Mouse (Mus musculus) liver, postnatal 0 days (tissue): ENCODE results near the gene Rpain. TPM values are rescaled to one million over a fixed set of nuclear protein-coding genes. Genes with fewer than 3 reads are reported as not detected.
A peak's percentile ranks its signal among the peaks of the same experiment; 100 is the strongest.

Experiments used
- ATAC-seq: fragments of 200-750 bp; cut with Nextera tagmentation; 2 replicates; pipeline ENCODE4 v1.8.0; 2017; ENCODE audit warnings: mild to moderate bottlenecking, moderate library complexity
- DNase-seq: peaks from one replicate; pipeline ENCODE4 v3.0.0-alpha.2; 2016
- H3K27ac ChIP-seq: fragments of 300-500 bp; sonication (generic); 2 replicates; pipeline ENCODE4 v1.5.1; 2014; ENCODE audit warnings: antibody characterized with exemption, moderate library complexity, mild to moderate bottlenecking, low read depth
- H3K27me3 ChIP-seq: fragments of 300-500 bp; sonication (generic); 2 replicates; pipeline ENCODE4 v1.6.1; 2014; ENCODE audit warnings: low read length, control low read depth, mixed read lengths; ENCODE audit not compliant: insufficient read depth
- H3K36me3 ChIP-seq: fragments of 300-500 bp; sonication (generic); replicated peaks from 2 replicates; pipeline ENCODE4 v1.6.1; 2014; ENCODE audit warnings: mild to moderate bottlenecking, control low read depth, low read length, moderate library complexity, mixed read lengths; ENCODE audit not compliant: insufficient read depth
- H3K4me1 ChIP-seq: fragments of 300-500 bp; sonication (generic); 2 replicates; pipeline ENCODE4 v1.6.1; 2014; ENCODE audit warnings: antibody characterized with exemption, mild to moderate bottlenecking, control low read depth; ENCODE audit not compliant: insufficient read depth
- H3K4me2 ChIP-seq: fragments of 300-500 bp; sonication (generic); 2 replicates; pipeline ENCODE4 v1.6.1; 2014; ENCODE audit warnings: low read depth, mild to moderate bottlenecking, low read length, moderate library complexity, mixed read lengths
- H3K4me3 ChIP-seq: fragments of 300-500 bp; sonication (generic); 2 replicates; pipeline ENCODE4 v1.5.1; 2014; ENCODE audit warnings: low read depth, low read length
- H3K9ac ChIP-seq: fragments of 300-500 bp; sonication (generic); replicated peaks from 2 replicates; pipeline ENCODE4 v1.6.1; 2014; ENCODE audit warnings: mild to moderate bottlenecking, moderate library complexity
- H3K9me3 ChIP-seq: fragments of 300-500 bp; sonication (generic); 2 replicates; pipeline ENCODE4 v1.6.1; 2016; ENCODE audit warnings: mild to moderate bottlenecking, control low read depth, low read length, mixed read lengths
- CTCF ChIP-seq: sonication (generic); IDR thresholded peaks from 2 replicates; pipeline ENCODE4 v1.5.1; 2016; ENCODE audit warnings: antibody characterized with exemption, low read depth
- EP300 ChIP-seq: IDR thresholded peaks from 2 replicates; pipeline ENCODE4 v1.6.1; 2016; ENCODE audit warnings: antibody characterized with exemption, low read depth, mild to moderate bottlenecking
- WGBS: fragments of 180-500 bp; shearing (Covaris S2); extraction: QIAGEN DNeasy Blood & Tissue Kit; methylation state at CpG from one replicate; pipeline ENCODE4 v1.1.7; 2014; ENCODE audit not compliant: insufficient replicate concordance; 5-methylcytosine and 5-hydroxymethylcytosine counted together
- polyA plus RNA-seq: library from polyadenylated mRNA; unstranded; fragments of >200 nt; fragmentation: Nextera tagmentation; extraction: Ambion mirVana; gene quantifications from 2 replicates; pipeline ENCODE4 v1.2.1, GENCODE M21; 2015

The Rpain gene
- polyA plus RNA-seq, 1 experiment from 2014 or later, result 51.7 TPM

DNA sequence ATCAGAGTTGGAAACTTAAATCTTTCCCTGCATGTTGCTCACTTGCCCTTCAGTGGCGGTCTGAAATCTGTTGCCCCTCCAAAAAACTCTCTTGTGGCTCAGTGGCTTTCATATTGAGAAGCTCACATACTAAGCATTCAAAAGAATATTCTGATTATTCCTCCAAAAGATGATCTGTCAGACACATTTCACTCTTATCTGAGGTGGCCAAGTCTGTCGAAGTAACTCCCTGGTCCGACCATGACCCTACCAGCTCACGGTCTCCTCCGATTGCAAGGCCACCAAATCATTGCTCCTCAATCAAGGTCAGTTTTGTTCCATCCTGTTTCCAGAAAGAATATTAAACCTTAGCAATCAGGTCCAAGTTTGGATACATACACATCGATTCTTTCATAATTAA is 37.0 kb downstream of the Rpain start:
- no peak for DNase-seq
- peaks cover 11% of the 10 kb centered on the region for H3K4me1 ChIP-seq
- 86% methylated on average over 6 of the region's 6 CpGs for WGBS
- no peak overlapping the region for H3K4me2 ChIP-seq
- no peak overlapping the region for H3K4me3 ChIP-seq
- TF ChIP-seq CTCF (no peak), EP300 (no peak)
- H3K27me3 ChIP-seq, result no peaks in the 10 kb centered on the region
- no peak overlapping the region for H3K27ac ChIP-seq
- no peak for ATAC-seq
- no peak overlapping the region for H3K9ac ChIP-seq
- H3K36me3 ChIP-seq, result peaks cover 42% of the 10 kb centered on the region
- no peaks in the 10 kb centered on the region for H3K9me3 ChIP-seq

DNA sequence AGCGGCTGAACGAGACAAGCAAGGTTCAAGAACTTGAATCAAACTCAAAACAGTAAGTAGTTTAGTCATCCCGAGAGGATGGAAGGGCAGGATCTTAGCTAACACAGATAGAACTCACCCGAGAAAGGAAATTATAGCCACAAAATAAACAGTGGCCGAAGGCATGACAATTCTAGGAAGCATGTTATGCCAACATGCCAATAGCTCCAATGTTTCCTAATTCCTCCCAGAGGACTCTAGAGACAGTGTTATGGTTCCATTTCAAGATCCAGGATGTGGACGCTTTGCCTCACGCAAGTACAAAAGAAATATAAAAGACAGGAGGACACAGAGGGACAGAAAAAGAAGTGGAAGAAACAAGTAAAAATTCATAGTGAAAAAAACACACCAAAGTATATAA is 37.8 kb downstream of the Rpain start:
- no peaks in the 10 kb centered on the region for H3K9me3 ChIP-seq

DNA sequence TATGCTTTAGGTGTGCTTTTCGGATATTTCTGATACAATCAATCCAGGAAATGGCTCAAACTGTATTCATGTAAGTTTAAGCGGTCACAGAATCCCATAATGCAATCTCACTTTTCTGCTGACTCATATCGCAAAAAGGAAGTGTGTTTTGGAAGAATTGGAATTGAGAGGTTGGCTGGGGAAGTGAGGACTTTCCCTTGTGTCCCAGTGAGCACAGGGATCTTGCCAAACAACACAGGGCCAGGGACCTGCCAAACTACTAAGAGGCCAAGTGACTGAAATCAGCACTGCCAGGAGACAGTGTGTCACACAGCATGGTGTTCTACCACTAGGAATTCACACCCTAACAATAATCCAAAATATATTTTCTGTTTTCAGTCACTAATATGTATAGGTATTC is 38.3 kb downstream of the Rpain start:
- Histone ChIP-seq H3K4me1 (peaks cover under 1% of the 10 kb centered on the region), H3K27me3 (no peaks in the 10 kb centered on the region), H3K4me3 (no peak overlapping the region), H3K9ac (no peak overlapping the region), H3K27ac (no peak overlapping the region), H3K36me3 (peaks cover 52% of the 10 kb centered on the region), H3K9me3 (no peaks in the 10 kb centered on the region), H3K4me2 (no peak overlapping the region)
- ATAC-seq, result no peak
- TF ChIP-seq EP300 (no peak), CTCF (no peak)
- 67% methylated on average over 3 of the region's 3 CpGs for WGBS
- DNase-seq, result no peak

More for the DNA sequence above, 37.8 kb downstream of the Rpain start:
- no peaks in the 10 kb centered on the region for H3K27me3 ChIP-seq
- DNase-seq, result no peak
- WGBS, result 80% methylated on average over 7 of the region's 7 CpGs
- H3K36me3 ChIP-seq, result peaks cover 49% of the 10 kb centered on the region
- peaks cover 5% of the 10 kb centered on the region for H3K4me1 ChIP-seq
- no peak for ATAC-seq
- no peak overlapping the region for H3K4me2 ChIP-seq
- H3K9ac ChIP-seq, result no peak overlapping the region
- TF ChIP-seq CTCF, result no peak
- no peak overlapping the region for H3K27ac ChIP-seq
- H3K4me3 ChIP-seq, result no peak overlapping the region

DNA sequence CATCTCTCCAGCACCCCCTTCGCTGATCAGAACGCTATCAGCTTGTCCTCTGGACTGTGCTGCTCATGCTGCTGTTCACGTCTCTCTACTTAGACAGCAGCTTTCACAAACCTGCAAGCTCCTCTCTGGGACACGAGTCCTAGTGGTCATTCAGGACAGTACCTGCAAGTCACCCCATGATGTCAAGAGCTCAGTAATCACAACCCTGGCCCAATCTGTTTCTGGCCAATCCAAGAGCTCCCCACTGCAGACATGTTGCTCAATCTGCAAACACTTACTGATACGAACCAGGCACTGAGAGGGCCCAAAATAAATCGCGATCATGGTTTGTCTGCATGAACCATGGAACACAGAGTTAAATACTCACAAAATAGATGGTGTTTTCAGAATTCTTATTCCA is 42.7 kb downstream of the Rpain start:
- Histone ChIP-seq H3K27me3 (no peaks in the 10 kb centered on the region), H3K9me3 (no peaks in the 10 kb centered on the region), H3K9ac (no peak overlapping the region), H3K4me1 (peaks cover 14% of the 10 kb centered on the region), H3K4me3 (no peak overlapping the region), H3K27ac (no peak overlapping the region), H3K36me3 (peaks cover 60% of the 10 kb centered on the region), H3K4me2 (no peak overlapping the region)
- ATAC-seq (peak; percentile 99), DNase-seq (peak; percentile 43)
- 72% methylated on average over 7 of the region's 7 CpGs for WGBS
- TF ChIP-seq EP300, result no peak
- peak; percentile 33; the same call in 1 of the 2 replicates for TF ChIP-seq CTCF

DNA sequence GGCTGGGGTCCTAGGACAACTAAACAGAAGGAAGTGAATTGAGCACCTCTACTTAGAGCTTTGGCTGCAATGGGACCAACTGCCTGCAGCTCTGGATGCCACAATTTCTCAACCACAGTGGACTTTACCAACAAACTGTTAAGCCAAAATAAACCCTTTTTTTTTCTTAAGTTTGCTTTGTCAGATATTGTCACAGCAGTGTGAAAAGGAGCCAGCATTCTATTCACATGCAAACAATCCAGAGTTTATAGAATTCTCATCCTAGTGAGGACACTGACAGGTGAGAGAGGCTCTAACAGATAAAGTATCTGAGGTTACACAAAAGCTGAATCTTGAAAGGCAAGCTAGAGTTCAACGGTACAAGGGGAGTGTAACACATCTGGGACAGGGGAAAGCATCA is 47.0 kb downstream of the Rpain start:
- DNase-seq, result no peak
- peaks cover 29% of the 10 kb centered on the region for H3K4me1 ChIP-seq
- no peak overlapping the region; the same call in 1 of the 2 replicates for H3K9ac ChIP-seq
- H3K27ac ChIP-seq, result 0 out of 2 replicates have a peak overlapping the region, but pooled peaks have one; percentile 19
- H3K36me3 ChIP-seq, result peaks cover 25% of the 10 kb centered on the region
- H3K4me3 ChIP-seq, result no peak overlapping the region; the same call in 1 of the 2 replicates
- WGBS, result 54% methylated on average over 1 of the region's 1 CpGs
- no peak for ATAC-seq
- H3K27me3 ChIP-seq, result no peaks in the 10 kb centered on the region
- no peak for TF ChIP-seq CTCF
- TF ChIP-seq EP300, result no peak
- no peaks in the 10 kb centered on the region for H3K9me3 ChIP-seq
- H3K4me2 ChIP-seq, result peak overlapping the region; percentile 90

DNA sequence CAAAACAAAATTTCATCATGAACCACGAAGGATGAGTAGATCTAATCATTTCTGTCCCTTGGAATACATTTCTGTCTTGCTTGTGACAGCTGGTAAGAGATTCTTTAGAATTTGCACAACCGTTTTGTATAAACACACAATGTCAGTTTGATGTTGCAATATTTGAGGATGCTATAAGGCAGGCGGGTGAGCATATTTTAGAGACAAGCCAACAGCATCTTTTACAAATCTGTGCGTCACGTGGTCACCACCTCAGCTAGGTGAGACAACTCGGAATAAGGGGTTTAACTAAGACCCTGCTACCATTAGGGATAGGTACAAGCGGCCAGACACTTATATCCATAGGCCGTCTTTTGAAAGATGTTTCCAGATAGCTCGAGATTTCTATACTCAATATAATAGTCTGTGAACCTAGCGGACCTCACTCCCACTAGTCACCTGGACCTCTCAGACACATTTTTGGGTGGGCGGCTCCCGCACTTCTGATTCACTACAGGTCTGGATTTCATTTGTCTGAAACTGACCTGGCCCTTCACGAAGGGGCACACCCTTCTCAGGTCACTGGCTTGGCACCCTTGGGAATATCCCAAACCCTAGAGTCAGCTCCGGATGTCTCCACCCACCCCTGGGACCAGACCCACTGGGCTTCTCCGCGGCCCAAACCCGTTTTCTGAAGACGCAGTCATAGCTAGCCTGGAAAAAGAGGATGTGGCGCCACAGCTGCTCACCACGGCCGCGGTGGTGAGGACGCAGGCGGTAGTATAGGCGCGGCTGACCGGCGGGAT is 48.6 kb downstream of the Rpain start:
- H3K27me3 ChIP-seq, result no peaks in the 10 kb centered on the region
- DNase-seq, result no peak
- peaks cover 29% of the 10 kb centered on the region for H3K4me1 ChIP-seq
- peak; percentile 0; the same call in 1 of the 2 replicates for ATAC-seq
- WGBS, result 4% methylated on average over 28 of the region's 28 CpGs
- H3K4me2 ChIP-seq, result peak overlapping the region; percentile 90
- H3K4me3 ChIP-seq, result peak overlapping the region; percentile 96
- peaks cover 19% of the 10 kb centered on the region; the same call in 1 of the 2 replicates for H3K36me3 ChIP-seq
- H3K9ac ChIP-seq, result peak overlapping the region; percentile 89
- peak overlapping the region; percentile 84 for H3K27ac ChIP-seq
- no peaks in the 10 kb centered on the region for H3K9me3 ChIP-seq
- no peak for TF ChIP-seq CTCF
- TF ChIP-seq EP300, result no peak
